Mouse (Mus musculus) lung, adult 2 months (tissue): ENCODE results near the gene Apobec3.

Source experiments
- CTCF ChIP-seq: fragments of 200-500 bp; IDR thresholded peaks from 2 replicates; pipeline ENCODE4 v1.5.1; 2011; ENCODE audit warnings: mild to moderate bottlenecking, low read length, control low read depth; ENCODE audit not compliant: insufficient read depth
- POLR2A ChIP-seq: fragments of 200-500 bp; IDR thresholded peaks from 2 replicates; pipeline ENCODE4 v1.6.1; 2011; ENCODE audit warnings: low read depth, mild to moderate bottlenecking, control low read depth, low read length, borderline replicate concordance; ENCODE audit errors: extremely low read depth

DNA sequence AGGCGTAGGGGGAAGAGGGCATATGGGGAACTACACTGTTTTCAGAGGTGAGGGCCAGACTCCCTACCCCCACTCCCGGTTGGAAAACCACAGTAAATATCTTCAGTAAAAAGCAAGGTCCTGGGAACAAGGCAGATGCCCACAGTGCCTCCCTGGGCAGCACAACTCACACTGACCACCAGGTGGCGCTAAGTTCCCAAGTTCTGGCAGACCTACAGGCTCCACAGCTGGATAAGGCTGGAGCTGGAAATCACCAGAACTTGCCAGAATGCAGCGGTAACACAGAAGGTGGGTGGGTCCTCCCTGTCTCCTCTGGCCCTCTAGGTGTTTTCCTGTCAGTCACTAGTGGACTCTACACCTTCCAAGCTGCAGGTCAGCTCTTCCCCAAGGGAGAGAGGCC is 54.6 kb downstream of the Apobec3 start:
- TF ChIP-seq POLR2A = no peak
- TF ChIP-seq CTCF = peak; percentile 99
